Mouse (Mus musculus) induced T-regulatory cell, adult 2 months (primary cell): ENCODE results near the gene Leng1.
"Not testable (repeated sequence)": the region's sequence is repeated elsewhere in the genome, so short reads cannot be mapped to it uniquely, and the experiment has no call there.

ENCODE experiments used
- DNase-seq: peaks from one replicate; pipeline ENCODE4 v3.0.0-alpha.2; 2012; ENCODE audit warnings: low read depth

The Leng1 gene

GRCm38 (mm10) chr7:3665215-3666114, at the start of gene Leng1:
TSS of gene Leng1 (minus strand) at chr7:3665840.
- peak; percentile 98 for DNase-seq

DNA sequence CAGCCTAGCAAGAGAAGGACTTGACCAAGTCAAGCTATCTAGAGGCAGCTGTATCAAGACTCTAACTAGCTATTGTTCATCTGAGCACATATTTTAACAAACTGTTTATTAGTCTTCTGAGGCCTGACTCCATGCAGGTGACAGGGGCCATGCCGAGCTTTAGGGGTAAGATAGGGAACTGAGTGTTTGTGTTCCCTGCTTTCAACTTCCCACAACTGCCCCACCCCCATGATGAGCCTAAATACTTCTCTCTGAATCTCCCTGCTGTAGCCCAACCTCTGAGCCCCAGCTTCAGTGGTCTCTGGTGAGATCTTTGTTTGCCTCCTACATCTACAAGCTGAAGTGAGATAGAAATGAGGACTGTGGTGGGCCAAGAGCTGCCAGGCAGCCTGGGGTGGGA, 49.6 kb upstream of the Leng1 start:
- DNase-seq, result no peak

- no peak for DNase-seq
Observed at GRCm38 (mm10) chr7:3712264-3712942, 46.8 kb upstream of the Leng1 start.

GRCm38 (mm10) chr7:3709000-3709399, 43.4 kb upstream of the Leng1 start:
- DNase-seq, result no peak

GRCm38 (mm10) chr7:3708447-3708980, 42.9 kb upstream of the Leng1 start:
- DNase-seq, result not testable (repeated sequence)

DNA sequence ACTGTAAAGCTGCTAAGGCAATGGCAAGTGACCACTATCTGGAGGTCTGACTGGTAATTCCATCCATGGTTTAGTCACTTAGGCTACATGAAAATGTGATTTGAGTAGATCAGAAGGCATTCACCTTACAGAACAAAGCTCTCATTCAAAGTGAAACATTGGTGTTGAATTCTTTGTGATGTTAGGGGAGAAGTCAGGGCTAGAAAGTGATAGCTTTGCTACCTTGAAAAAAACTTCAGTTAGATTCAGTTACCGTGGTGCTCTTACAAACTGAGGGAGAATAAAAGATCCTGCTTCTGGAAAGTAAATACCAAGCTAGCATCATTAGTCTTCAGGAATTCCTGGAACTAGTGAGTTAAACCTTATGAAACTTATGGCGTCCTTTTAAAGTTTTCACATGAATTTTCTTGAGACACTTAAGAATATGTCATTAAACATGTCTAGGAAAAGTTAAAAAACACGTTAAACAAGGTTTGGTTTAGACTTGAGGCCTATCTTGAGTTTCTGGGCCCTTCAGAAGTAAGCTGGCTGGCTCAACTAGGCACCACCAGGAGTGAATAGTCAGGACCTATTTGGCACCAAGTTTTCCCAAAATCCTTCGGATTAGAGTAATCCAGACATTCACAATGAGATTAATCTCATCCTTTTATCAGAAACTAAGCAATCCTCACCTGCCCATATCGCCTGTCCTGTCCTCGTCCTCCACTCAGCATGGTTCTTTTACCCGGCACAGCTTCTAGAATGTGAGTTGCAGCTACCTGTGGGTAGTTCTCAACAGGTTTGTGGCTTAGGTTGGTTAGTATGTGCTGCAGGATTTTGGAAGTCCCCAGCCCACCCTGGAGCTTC, 42.2 kb upstream of the Leng1 start:
- peak; percentile 36 for DNase-seq

GRCm38 (mm10) chr7:3707027-3707426, 41.4 kb upstream of the Leng1 start:
- DNase-seq, result peak; percentile 66

DNA sequence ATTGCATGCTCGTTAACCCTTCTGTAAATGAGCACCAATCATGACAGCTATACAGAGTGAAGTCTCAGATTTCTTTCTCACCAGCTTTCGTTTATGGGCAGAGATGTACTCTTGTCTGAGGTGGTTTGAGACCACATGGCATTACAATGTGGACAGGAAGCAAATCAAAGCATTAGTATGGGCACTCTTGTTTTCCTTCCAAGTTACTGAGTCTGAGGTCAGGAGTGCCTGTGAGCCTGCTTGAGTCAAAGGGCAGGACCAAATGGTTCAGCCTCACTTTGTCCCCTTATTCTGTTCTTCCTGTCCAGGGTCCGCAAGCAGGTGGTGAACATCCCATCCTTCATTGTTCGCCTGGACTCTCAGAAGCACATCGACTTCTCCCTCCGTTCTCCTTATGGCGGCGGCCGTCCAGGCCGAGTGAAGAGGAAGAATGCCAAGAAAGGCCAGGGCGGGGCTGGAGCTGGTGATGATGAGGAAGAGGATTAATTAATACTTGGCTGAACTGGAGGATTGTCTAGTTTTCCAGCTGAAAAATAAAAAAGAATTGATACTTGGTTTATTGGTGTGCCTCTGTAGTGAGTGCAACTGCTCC, 40.8 kb upstream of the Leng1 start:
- peak; percentile 36 for DNase-seq

DNA sequence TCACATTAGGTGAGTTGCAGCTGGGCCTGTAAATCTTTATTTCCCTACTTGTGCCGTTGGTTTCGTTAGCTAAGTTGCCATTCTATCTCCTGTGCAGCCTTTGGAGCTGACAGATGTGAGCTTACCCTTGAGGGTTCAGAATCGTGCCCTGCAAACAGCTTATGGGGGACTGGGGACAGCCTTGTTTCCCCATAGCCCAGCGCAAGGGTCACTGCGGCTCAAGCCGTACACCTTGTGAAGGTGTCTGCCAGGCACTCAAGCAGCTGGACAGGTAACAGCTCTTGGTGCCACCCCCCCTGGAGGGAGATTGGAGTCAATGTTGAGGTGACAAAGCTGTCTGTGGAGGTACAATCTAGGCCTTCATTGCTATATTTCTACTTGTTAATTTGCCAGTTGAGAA, 40.3 kb upstream of the Leng1 start:
- DNase-seq, result no peak

DNA sequence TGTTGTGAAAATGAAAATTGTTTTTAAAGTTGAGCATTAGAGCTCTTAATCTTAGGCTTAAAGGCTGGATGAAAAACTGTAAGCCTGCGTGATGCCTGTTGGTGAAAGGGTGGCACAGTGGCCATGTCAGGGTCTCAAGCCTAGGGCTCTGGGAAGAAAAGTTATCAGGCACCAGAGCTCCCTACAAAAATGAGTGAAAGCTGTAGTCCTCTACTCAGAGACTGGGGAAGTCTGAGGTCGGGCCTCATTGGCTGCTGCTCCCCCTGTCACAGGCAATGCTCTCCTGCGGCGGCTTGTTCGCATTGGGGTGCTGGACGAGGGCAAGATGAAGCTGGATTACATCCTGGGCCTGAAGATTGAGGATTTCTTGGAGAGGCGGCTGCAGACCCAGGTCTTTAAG, 39.8 kb upstream of the Leng1 start:
- peak; percentile 32 for DNase-seq

GRCm38 (mm10) chr7:3704475-3704874, 38.8 kb upstream of the Leng1 start:
- no peak for DNase-seq

GRCm38 (mm10) chr7:3703879-3704441, 38.3 kb upstream of the Leng1 start, which contains the start of gene Rps9:
TSS of gene Rps9 (plus strand) at chr7:3703993.
- peak; percentile 99 for DNase-seq

DNA sequence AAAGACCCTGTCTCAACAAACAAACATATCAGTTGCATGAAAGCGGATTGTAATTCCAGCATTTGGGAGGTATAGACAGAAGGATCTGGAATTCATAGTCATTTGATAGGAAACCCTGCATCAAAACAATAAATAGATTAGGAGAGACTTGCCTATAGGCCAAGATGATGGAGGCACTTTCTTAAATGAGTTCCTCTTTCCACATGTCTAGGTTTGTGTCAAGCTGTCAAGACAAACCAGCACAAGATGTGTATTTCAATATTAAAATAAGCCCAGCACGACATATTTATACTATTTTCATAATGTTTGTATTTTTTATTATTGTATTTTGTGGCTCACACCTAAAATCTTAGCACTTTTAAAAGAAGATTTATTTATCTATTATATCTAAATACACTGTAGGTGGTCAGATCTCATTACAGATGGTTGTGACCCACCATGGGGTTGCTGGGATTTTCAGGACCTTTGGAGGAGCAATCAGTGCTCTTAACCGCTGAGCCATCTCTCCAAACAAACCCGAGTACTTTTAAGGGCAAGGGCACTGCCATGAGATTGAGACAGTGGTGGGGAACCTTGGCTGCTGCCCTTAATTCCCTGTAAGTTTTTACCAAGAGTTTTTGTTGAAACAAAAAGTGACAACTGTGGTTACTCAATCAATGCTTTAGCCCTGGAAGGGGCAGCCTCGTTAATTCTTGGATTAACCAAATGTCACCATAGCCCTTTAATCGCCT, 37.7 kb upstream of the Leng1 start:
- no peak for DNase-seq

DNA sequence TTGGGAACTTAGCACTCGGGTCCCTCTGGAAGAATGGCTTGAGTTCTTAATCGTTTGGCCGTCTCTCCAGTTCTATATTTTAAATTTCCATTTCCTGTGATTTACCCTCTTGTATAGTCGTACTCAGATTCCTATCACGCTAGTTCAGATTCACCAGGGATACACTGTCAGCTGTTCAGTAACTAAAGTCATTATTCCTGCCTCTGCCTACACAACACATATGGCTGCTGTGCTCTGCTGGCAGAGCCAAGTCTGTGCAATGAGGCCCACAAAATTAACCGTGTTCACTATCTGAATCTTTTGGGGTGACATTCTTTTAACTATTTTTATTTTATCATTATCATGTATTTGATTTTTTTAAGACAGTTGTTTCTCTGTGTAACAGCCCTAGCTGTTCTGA, 32.8 kb upstream of the Leng1 start:
- DNase-seq, result no peak

- not testable (repeated sequence) for DNase-seq
Observed at GRCm38 (mm10) chr7:3694949-3695305, 29.3 kb upstream of the Leng1 start.

DNA sequence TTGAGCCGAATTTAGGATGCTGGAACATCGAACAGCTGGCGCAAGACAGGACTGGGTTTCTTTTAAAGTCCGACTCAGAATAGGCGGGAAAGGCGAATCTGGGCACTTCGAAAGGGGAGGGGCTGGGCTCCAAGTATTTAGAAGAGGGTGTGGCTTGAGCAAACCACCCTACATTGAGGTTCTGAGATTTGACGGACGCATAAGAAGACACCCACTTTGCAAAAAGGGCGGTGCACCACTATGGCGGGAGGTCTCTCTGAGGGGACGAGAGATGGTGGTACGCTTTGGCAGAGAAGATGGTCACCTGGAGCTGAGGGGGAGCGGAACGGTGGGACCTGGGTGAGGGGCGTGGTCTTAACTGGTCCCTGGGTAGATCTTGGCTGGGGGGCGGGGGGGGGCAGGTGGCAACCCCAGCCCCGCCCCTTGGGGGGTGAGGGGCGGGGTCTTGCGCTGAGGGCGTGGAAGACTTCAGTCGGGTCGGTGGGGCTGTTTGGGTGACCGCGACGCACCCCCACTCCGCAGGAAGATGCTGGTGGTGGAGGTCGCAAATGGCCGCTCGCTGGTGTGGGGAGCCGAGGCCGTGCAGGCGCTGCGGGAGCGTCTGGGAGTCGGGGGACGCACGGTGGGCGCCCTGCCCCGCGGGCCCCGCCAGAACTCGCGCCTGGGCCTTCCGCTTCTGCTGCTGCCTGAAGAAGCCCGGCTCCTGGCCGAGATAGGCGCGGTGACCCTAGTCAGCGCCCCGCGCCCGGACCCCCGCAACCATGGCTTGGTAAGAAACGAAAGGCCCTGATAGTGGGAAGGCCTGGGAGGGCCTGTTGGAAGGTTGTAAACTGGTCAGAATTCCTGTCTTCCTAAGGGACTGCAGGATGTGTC, 28.7 kb upstream of the Leng1 start:
- peak; percentile 93 for DNase-seq

DNA sequence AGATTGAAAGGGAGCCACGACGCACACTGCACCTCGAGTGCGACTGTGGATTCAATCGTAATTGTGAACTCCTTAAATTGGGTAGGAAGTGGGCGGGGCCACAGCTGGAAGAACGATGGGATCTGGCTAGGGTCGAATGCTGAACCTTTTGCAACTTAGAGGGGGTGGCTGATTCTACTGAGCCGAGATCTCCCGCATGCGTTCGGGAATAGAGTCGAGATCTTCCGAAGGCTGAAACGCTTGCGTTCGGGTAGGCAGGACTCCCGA, 28.1 kb upstream of the Leng1 start:
- no peak for DNase-seq

DNA sequence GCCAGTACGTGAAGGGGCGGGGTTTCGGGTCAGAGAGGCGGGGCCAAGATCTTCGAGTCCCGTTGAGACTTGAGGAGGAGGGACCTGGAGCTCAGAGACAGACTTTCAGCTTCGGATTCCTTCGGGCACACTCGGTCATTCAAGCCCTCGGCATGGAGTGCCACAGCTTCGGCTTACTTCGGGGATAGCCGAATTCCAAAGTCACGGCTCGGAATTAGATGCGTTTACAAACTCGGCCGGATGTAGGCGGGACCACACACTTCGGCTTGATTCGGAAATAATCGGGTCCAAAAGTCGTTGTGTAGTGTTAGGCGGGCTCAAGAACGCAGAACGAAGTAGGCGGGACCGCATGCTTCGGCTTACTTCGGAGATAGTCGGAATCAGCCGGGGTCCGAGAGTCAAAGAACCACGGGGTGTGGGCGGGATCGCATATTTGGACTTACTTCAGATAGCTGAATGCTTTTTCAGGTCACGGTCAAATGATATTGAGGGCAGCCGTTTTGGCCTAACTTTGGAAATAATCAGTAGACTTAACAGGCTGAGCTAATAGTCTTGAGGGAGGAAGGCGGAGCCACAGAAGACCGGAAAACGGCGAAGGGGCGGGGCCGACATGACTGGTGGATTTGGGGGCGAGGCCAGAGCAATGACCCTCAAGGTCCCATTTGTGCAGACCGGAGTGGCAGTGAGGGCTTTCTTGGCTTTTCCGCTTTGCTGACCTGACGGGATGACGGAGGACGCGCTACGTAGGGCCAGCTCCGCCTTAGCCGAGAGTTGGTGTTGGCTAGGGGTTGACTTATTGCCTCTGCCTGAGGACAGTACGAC, 27.6 kb upstream of the Leng1 start, which contains the start of gene Mboat7:
TSS of gene Mboat7 (minus strand) at position 537 of the 822 bp plus-strand sequence.
- DNase-seq, result peak; percentile 99
